Mouse (Mus musculus) thymus, adult 18-20 months (tissue): ENCODE data around the gene Rrp8.
A peak's percentile ranks its signal among the peaks of the same experiment; 100 is the strongest.

Experiments
- DNase-seq, 2 experiments: peaks; one replicate each; pipeline ENCODE4 v3.0.0; 2022; ENCODE audit warnings: mixed read lengths in 2 of 2

Rrp8 gene

GRCm38 (mm10) chr7:105736911-105737521, at the start of gene Rrp8:
Gene Rrp8, minus strand, starts transcription at chr7:105737385.
- peak in 1 of 2 experiments; percentile 39 for DNase-seq

GRCm38 (mm10) chr7:105786506-105787284, 49.5 kb upstream of the Rrp8 start:
- no peak for DNase-seq

GRCm38 (mm10) chr7:105784556-105784955, 47.4 kb upstream of the Rrp8 start:
- no peak for DNase-seq

DNA sequence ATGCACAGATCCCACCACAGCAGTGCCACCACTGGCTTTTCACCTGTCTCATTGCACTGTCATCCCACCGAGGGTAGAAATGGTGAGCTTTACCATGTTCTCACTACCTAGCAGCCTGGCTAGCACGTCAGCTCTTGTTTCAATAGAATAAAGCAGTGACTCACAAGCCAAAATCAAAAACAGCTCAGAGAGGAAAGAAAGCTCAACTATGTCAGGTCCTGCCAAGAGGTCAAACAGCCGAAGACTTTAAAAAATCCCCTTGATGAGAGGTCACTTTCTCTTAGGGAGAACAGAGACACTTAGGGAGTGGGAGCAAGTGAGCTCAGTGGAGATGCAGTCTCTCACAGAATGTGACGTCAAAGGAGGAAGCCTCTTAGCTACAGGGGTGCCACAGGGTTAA, 46.7 kb upstream of the Rrp8 start:
- DNase-seq = no peak

DNA sequence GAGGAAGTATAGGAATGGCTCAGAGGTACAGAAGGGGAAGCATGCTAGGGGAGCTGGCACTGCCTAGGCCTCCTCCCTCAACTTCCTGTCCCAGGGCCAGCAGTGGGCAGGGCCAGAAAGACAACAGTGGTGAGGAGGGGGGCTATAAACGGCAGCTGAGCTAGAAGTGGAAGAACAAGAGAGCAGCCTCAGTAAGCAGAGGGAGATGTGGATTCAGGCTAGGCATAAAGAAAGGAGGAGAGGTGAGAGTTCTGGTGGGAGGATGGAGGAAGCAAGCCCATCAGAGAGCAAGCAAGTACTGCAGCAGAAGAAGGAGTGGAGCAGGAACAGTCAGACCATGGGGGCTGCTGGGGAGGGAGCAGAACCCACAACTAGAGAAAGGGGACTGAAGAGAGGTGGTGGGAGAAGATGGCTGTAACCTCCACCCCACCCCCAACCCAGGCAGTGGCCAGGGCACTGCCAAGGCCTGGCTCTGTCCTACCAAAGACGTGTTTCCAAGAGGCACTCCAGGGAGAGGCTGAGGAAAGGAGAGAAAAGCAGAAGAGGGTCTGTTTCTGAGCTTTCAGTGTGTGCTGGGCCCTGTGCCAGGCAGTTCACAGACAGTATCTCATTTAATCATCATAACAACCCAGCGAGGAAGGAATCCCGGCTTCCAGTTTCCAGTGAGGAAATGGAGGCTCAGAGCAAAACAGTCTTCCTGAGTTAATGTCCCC, 41.5 kb upstream of the Rrp8 start:
- peak; percentile 34 to 38 for DNase-seq

- DNase-seq = no peak
Observed at GRCm38 (mm10) chr7:105777797-105778552, 40.8 kb upstream of the Rrp8 start.

DNA sequence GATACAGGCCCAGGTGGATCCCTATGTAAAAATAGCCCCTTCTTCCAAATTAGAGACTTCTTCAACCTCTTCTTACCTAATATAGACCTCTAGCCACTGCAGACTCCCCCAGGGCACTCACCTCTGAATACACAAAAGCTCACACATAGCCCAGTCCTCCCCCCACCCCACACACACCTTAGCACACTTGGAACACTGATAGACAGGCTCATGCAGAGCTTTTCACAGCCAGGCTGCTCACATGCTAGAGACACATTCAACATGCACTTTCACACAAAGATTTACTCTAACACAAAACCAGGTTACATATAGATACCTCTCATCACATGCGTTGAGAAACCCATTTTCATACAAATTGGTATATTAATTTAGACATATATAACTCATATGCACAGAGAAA, 40.1 kb upstream of the Rrp8 start:
- DNase-seq = no peak

DNA sequence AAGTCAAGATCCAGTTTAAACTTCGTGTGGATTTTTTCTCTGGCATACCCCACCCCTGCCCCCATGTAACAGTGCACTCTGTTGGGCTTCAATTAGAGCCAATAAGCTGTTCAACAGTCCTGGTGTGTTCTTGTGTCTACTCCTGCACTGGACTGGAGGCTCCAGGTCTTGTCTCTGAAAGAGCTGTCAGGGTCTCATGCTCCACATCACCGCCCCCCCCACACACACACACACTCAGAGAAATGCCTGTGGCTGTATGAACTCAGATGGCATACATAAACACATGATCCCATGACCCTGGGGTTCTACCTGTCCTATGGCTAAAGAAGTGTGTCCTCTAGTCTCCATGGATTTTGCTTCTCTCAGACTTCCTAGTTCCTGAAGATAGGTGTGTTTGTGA, 38.8 kb upstream of the Rrp8 start:
- no peak for DNase-seq

GRCm38 (mm10) chr7:105774661-105775060, 37.5 kb upstream of the Rrp8 start:
- DNase-seq = no peak

- DNase-seq = no peak
Observed at GRCm38 (mm10) chr7:105773041-105773440, 35.9 kb upstream of the Rrp8 start.

- no peak for DNase-seq
Observed at GRCm38 (mm10) chr7:105772331-105772730, 35.1 kb upstream of the Rrp8 start.

DNA sequence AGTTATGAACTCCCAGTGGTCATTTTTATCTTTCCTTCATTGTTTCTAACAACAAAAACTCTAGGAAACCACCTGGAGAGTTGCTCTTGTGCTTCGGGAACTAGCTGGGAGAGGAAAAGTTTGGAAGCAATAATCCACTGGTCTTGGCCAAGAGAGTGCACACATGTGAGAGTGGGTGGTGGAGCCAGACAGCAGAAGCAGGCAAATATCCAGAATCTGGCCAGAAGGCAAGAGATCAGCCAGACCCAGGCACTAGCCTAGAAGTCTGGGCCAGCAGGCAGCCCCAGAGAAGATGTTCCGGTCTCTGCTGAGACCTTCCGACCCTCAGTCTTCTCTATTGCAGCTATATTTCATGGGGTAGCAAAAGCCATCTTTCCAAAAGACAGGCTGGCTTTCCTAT, 32.8 kb upstream of the Rrp8 start:
- DNase-seq = no peak

- DNase-seq = no peak
Observed at GRCm38 (mm10) chr7:105767729-105768165, 30.6 kb upstream of the Rrp8 start.

- DNase-seq = no peak
Observed at GRCm38 (mm10) chr7:105764331-105764730, 27.1 kb upstream of the Rrp8 start.

GRCm38 (mm10) chr7:105762517-105763270, 25.5 kb upstream of the Rrp8 start:
- no peak for DNase-seq

DNA sequence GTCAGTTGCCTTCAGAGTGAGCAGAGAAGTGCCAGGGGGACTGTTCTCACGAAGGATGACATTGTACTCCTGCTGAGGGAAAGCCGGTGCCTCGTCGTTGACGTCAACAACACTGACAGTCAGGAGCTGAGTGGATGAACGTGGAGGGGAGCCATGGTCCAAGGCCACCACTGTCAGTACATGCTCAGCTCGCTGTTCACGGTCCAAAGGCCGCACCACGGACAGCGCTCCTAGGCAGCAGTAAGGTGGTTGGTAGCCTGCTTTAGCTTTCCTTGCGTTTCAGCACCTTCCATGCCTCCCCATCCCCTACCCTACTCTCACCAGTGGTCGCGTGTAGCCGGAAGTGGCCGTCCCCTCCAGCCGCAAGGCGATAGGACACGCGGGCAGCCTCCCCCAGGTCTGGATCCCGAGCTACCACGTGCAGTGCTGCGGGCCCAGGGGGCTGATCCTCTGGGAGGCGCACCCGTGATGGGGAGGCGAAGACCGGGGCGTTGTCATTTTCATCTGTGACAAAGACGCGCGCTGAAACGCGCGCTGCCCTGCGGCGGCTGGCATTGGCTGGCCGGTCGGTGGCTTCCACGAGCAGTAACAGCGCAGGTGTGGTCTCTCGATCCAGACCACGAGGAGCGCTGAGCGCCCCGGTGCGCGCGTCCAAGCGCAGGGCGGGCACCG, 24.8 kb upstream of the Rrp8 start:
- no peak for DNase-seq

GRCm38 (mm10) chr7:105753281-105753680, 16.1 kb upstream of the Rrp8 start:
- DNase-seq = no peak

DNA sequence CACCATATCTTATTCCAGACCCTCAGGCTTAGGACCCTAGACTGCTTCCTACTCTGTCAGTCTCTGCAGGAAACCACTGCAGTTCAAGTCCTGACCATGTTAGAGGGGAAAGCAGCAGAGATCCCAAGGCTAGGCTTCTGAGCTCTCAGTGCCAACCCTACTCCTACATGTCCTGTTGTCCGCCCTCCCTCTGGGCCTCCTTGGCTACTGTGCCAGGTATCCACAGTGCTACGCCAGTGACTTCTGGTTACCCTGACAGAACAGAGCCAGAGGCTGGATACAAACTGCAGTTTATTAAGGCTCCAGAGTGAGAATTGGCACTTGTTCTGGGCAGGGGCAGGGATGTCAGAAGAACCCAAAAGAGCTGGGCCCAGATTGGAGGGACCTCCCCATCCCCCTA, 15.5 kb upstream of the Rrp8 start:
- no peak for DNase-seq

DNA sequence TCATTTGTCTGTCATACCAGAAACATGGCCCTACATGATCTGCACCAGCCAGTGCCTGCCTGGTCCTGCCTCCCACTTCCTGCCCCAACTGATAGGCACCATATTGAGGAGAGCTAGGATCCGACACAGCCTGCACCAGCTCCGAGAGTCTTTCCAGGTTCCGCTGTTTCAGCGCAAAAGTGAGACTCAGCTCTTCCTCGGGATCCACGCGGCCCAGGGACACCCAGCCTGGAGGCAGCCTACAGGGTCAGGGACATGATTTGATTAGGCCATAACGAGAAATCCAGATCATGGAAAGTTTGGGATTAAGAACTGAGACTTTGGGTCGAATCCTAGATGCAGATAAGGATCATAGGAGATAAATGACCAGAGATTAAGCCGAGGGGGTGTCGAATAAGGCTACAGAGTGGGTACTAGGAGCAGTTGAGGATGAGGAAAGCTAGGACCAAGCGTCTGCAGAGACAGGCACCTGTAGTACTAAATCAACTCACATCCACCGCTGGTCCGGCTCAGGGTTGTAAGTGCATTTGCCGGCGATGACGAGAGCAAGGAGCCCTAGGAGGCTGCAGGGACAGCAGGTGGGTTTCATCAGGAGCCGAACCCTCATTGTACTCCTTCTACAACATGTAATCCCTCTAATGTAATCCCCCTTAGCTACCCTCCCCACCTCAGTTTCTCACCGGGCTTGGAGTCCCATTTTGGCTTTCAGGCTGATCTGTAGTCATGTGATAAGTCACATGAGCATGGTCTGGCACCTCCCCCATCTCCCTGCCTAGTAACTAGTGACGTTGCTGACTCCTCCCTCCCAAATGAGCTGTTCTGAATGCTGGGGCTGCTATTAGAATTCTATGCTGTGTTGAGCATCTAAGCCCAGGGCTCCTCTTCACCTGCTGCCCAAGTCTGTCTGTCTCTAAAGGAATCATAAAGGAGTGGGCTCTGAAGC, 14.6 kb upstream of the Rrp8 start, which contains the start of gene Tpp1:
Tpp1 (minus strand) TSS at position 745 of the 943 bp plus-strand sequence.
- peak; percentile 76 to 87 for DNase-seq

GRCm38 (mm10) chr7:105747776-105748175, 10.6 kb upstream of the Rrp8 start:
- no peak for DNase-seq
